Mouse (Mus musculus) heart, embryonic 13.5 days (tissue): Measurements from ENCODE around the gene Tas2r114. TPM values are rescaled to one million over a fixed set of nuclear protein-coding genes. Genes with fewer than 3 reads are reported as not detected.

ENCODE experiments used
- ATAC-seq: fragments of 200-750 bp; cut with Nextera tagmentation; 2 replicates; pipeline ENCODE4 v1.8.0; 2017; ENCODE audit warnings: moderate TSS enrichment; ENCODE audit not compliant: insufficient number of reproducible peaks, low FRiP score, low TSS enrichment; ENCODE audit errors: extremely low read depth
- H3K27ac ChIP-seq: fragments of 300-500 bp; sonication (generic); replicated peaks from 2 replicates; pipeline ENCODE4 v1.5.1; 2015; ENCODE audit warnings: moderate library complexity, mild to moderate bottlenecking, inconsistent platforms
- H3K27me3 ChIP-seq: fragments of 300-500 bp; sonication (generic); replicated peaks from 2 replicates; pipeline ENCODE4 v1.6.1; 2015; ENCODE audit warnings: mild to moderate bottlenecking, inconsistent platforms
- H3K36me3 ChIP-seq: fragments of 300-500 bp; sonication (generic); 2 replicates; pipeline ENCODE4 v1.6.1; 2015; ENCODE audit warnings: mild to moderate bottlenecking, inconsistent platforms
- H3K4me1 ChIP-seq: fragments of 300-500 bp; sonication (generic); 2 replicates; pipeline ENCODE4 v1.6.1; 2015; ENCODE audit warnings: inconsistent platforms
- H3K4me2 ChIP-seq: fragments of 300-500 bp; sonication (generic); 2 replicates; pipeline ENCODE4 v1.6.1; 2015; ENCODE audit warnings: inconsistent platforms, mild to moderate bottlenecking, moderate library complexity
- H3K4me3 ChIP-seq: fragments of 300-500 bp; sonication (generic); 2 replicates; pipeline ENCODE4 v1.5.1; 2015; ENCODE audit warnings: moderate library complexity, mild to moderate bottlenecking, inconsistent platforms
- H3K9ac ChIP-seq: fragments of 300-500 bp; sonication (generic); 2 replicates; pipeline ENCODE4 v1.6.1; 2015; ENCODE audit warnings: inconsistent platforms, mild to moderate bottlenecking, moderate library complexity
- H3K9me3 ChIP-seq: fragments of 300-500 bp; sonication (generic); 2 replicates; pipeline ENCODE4 v1.6.1; 2016; ENCODE audit warnings: inconsistent platforms
- WGBS: fragments of 180-500 bp; shearing (Covaris S2); methylation state at CpG from one replicate; pipeline ENCODE4 v1.1.7; 2015; ENCODE audit warnings: mixed read lengths; 5-methylcytosine and 5-hydroxymethylcytosine counted together
- polyA plus RNA-seq: library from polyadenylated mRNA; unstranded; fragments of >200 nt; fragmentation: Nextera tagmentation; extraction: Ambion mirVana; gene quantifications from 2 replicates; pipeline ENCODE4 v1.2.1, GENCODE M21; 2015

The Tas2r114 gene
- polyA plus RNA-seq = not detected in 2 replicates

- H3K27me3 ChIP-seq = no peaks in the 10 kb centered on the region
- no peak within 1 kb of the TSS for H3K27ac ChIP-seq
- no peak for ATAC-seq
- no peak within 1 kb of the TSS for H3K4me3 ChIP-seq
- no peak within 1 kb of the TSS for H3K4me2 ChIP-seq
- H3K4me1 ChIP-seq = no peaks in the 10 kb centered on the region
- H3K9me3 ChIP-seq = 0 out of 2 replicates have a peak, but pooled peaks cover 5% of the 10 kb centered on the region
- no peak within 1 kb of the TSS for H3K9ac ChIP-seq
- H3K36me3 ChIP-seq = no peaks in the 10 kb centered on the region
Measured at GRCm38 (mm10) chr6:131689963-131690362, at the start of gene Tas2r114. Tas2r114 (minus strand) TSS chr6:131690063.

GRCm38 (mm10) chr6:131712803-131713202 is 22.9 kb upstream of the Tas2r114 start:
- no peak overlapping the region for H3K27ac ChIP-seq
- 42% methylated on average over 7 of the region's 7 CpGs for WGBS
- no peak for ATAC-seq

GRCm38 (mm10) chr6:131687395-131687794 is 2.5 kb downstream of the Tas2r114 start, which contains the start of gene Tas2r105:
Tas2r105 (minus strand) TSS chr6:131687495.
- ATAC-seq = no peak
- no peak within 1 kb of the TSS for H3K4me3 ChIP-seq
- H3K9ac ChIP-seq = no peak within 1 kb of the TSS
- no peaks in the 10 kb centered on the region for H3K27me3 ChIP-seq
- no peak within 1 kb of the TSS for H3K27ac ChIP-seq
- 60% methylated on average over 1 of the region's 1 CpGs for WGBS
- H3K4me2 ChIP-seq = no peak within 1 kb of the TSS
- no peaks in the 10 kb centered on the region for H3K4me1 ChIP-seq
- peaks cover 9% of the 10 kb centered on the region; the same call in 1 of the 2 replicates for H3K9me3 ChIP-seq
- no peaks in the 10 kb centered on the region for H3K36me3 ChIP-seq

More at GRCm38 (mm10) chr6:131712803-131713202, 22.9 kb upstream of the Tas2r114 start:
- no peaks in the 10 kb centered on the region for H3K4me1 ChIP-seq
- H3K4me3 ChIP-seq = no peak overlapping the region
- H3K9ac ChIP-seq = no peak overlapping the region
- no peaks in the 10 kb centered on the region for H3K36me3 ChIP-seq
- peaks cover 3% of the 10 kb centered on the region for H3K9me3 ChIP-seq
- H3K27me3 ChIP-seq = no peaks in the 10 kb centered on the region
- H3K4me2 ChIP-seq = no peak overlapping the region

- Histone ChIP-seq H3K36me3 (no peaks in the 10 kb centered on the region), H3K27me3 (no peaks in the 10 kb centered on the region), H3K4me2 (no peak within 1 kb of the TSS), H3K4me1 (no peaks in the 10 kb centered on the region), H3K9ac (no peak within 1 kb of the TSS), H3K4me3 (no peak within 1 kb of the TSS), H3K9me3 (peaks cover 7% of the 10 kb centered on the region; the same call in 1 of the 2 replicates), H3K27ac (no peak within 1 kb of the TSS)
- WGBS = 53% methylated on average over 1 of the region's 1 CpGs
- ATAC-seq = no peak
Measured at GRCm38 (mm10) chr6:131685644-131686043, 4.2 kb downstream of the Tas2r114 start, which contains the start of gene Tas2r104. Tas2r104 (minus strand) TSS chr6:131685744.

- WGBS = 60% methylated on average over 3 of the region's 3 CpGs
- no peak within 1 kb of the TSS for H3K4me3 ChIP-seq
- H3K36me3 ChIP-seq = no peaks in the 10 kb centered on the region
- H3K9me3 ChIP-seq = peaks cover 10% of the 10 kb centered on the region; the same call in 1 of the 2 replicates
- H3K27ac ChIP-seq = no peak within 1 kb of the TSS
- H3K9ac ChIP-seq = no peak within 1 kb of the TSS
- no peaks in the 10 kb centered on the region for H3K27me3 ChIP-seq
- H3K4me2 ChIP-seq = no peak within 1 kb of the TSS
- H3K4me1 ChIP-seq = no peaks in the 10 kb centered on the region
- no peak for ATAC-seq
Measured at GRCm38 (mm10) chr6:131678786-131679185, 11.1 kb downstream of the Tas2r114 start, which contains the start of gene Tas2r106. Tas2r106 (minus strand) TSS chr6:131678886.

- no peak for ATAC-seq
- Histone ChIP-seq H3K4me1 (no peaks in the 10 kb centered on the region), H3K4me2 (no peak within 1 kb of the TSS), H3K4me3 (no peak within 1 kb of the TSS), H3K27me3 (no peaks in the 10 kb centered on the region), H3K36me3 (no peaks in the 10 kb centered on the region), H3K9me3 (peaks cover 29% of the 10 kb centered on the region; the same call in 1 of the 2 replicates), H3K27ac (no peak within 1 kb of the TSS), H3K9ac (no peak within 1 kb of the TSS)
Measured at GRCm38 (mm10) chr6:131660049-131660448, 29.8 kb downstream of the Tas2r114 start, which contains the start of gene Tas2r107. Tas2r107 (minus strand) TSS chr6:131660149.

Other genes starting within 250 kb of the Tas2r114 start
- gene 5430401F13Rik, start 203.7 kb downstream of the Tas2r114 start, polyA plus RNA-seq = not detected in 2 replicates
- gene Gm6619, start 203.7 kb downstream of the Tas2r114 start, polyA plus RNA-seq = not detected in 2 replicates
- not detected in 2 replicates for gene Tas2r130, start 59.2 kb downstream of the Tas2r114 start, polyA plus RNA-seq
- not detected in 2 replicates for gene Tas2r107, start 29.9 kb downstream of the Tas2r114 start, polyA plus RNA-seq
- gene Tas2r106, start 11.2 kb downstream of the Tas2r114 start, polyA plus RNA-seq = not detected in 2 replicates
- not detected in 2 replicates for gene Tas2r104, start 4.3 kb downstream of the Tas2r114 start, polyA plus RNA-seq
- gene Tas2r105, start 2.6 kb downstream of the Tas2r114 start, polyA plus RNA-seq = not detected in 2 replicates